Mouse (Mus musculus) 3134 (cell line): ENCODE data around the gene Clmp.

Source experiments
- DNase-seq: peaks from one replicate; pipeline ENCODE4 v3.0.0-alpha.2; 2011; ENCODE audit warnings: low spot score; ENCODE audit not compliant: insufficient read length; ENCODE audit errors: extremely low read depth

Clmp gene

GRCm38 (mm10) chr9:40690511-40690910, 4.7 kb downstream of the Clmp start:
- DNase-seq: no peak

- DNase-seq: no peak
These were observed 7.3 kb downstream of the Clmp start for GRCm38 (mm10) chr9:40693026-40693425.

- no peak for DNase-seq
These were observed 8.0 kb downstream of the Clmp start for GRCm38 (mm10) chr9:40693768-40694167.

- no peak for DNase-seq
These were observed 8.5 kb downstream of the Clmp start for GRCm38 (mm10) chr9:40694284-40694683.

- no peak for DNase-seq
These were observed 10.3 kb downstream of the Clmp start for GRCm38 (mm10) chr9:40696086-40696485.

- DNase-seq: no peak
These were observed 13.4 kb downstream of the Clmp start for GRCm38 (mm10) chr9:40699194-40699593.

- DNase-seq: no peak
These were observed 14.5 kb downstream of the Clmp start for GRCm38 (mm10) chr9:40700253-40700652.

GRCm38 (mm10) chr9:40704364-40705276, 18.9 kb downstream of the Clmp start:
- DNase-seq: no peak

GRCm38 (mm10) chr9:40708448-40709140, 22.8 kb downstream of the Clmp start:
- no peak for DNase-seq

- DNase-seq: no peak
These were observed 23.4 kb downstream of the Clmp start for GRCm38 (mm10) chr9:40709141-40709537.

- no peak for DNase-seq
These were observed 23.8 kb downstream of the Clmp start for GRCm38 (mm10) chr9:40709587-40709986.

- DNase-seq: no peak
These were observed 24.2 kb downstream of the Clmp start for GRCm38 (mm10) chr9:40709991-40710390.

GRCm38 (mm10) chr9:40711654-40712053, 25.9 kb downstream of the Clmp start:
- no peak for DNase-seq

GRCm38 (mm10) chr9:40717182-40717874, 31.6 kb downstream of the Clmp start:
- no peak for DNase-seq

GRCm38 (mm10) chr9:40717875-40718185, 32.1 kb downstream of the Clmp start:
- no peak for DNase-seq

GRCm38 (mm10) chr9:40720881-40721280, 35.1 kb downstream of the Clmp start:
- DNase-seq: no peak

- no peak for DNase-seq
These were observed 37.6 kb downstream of the Clmp start for GRCm38 (mm10) chr9:40723311-40723772.

- no peak for DNase-seq
These were observed 39.2 kb downstream of the Clmp start for GRCm38 (mm10) chr9:40724978-40725377.

GRCm38 (mm10) chr9:40727140-40727823, 41.5 kb downstream of the Clmp start:
- no peak for DNase-seq

GRCm38 (mm10) chr9:40727824-40728495, 42.2 kb downstream of the Clmp start:
- DNase-seq: no peak
